Mouse (Mus musculus): Measurements from ENCODE around the gene Tex45.
A peak's percentile ranks its signal among the peaks of the same experiment; 100 is the strongest.

Gene Tex45

DNA sequence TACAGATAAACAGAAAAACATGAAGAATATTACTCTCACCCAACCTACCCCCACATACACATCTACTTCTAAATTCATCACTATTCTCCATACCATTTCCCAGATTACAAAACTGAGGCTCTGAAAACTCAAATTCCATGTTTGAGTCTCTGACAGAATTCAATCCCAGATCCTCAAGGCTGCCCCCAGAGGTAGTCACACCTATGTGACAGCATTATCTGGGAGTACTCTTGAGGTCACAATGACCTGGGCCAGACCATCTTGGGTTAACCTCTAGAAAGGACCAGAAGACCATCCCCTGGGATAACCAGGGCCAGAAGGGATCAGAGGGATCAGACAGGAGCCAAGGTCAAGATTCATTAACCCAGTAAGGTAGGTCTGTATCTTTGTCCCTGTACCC lies at the start of gene Tex45:
TSS of gene Tex45 (plus strand) at position 301 of the 400 bp plus-strand sequence.
- H3K4me3 ChIP-seq (replicated peaks; ENCODE audit: low read length), result no peak within 1 kb of the TSS
- peaks cover 20% of the 10 kb centered on the region for H3K4me1 ChIP-seq (replicated peaks; ENCODE audit: low read depth, low read length)
- H3K27me3 ChIP-seq (ENCODE audit: insufficient read depth, low read length), result peaks cover 7% of the 10 kb centered on the region
- no peaks in the 10 kb centered on the region for H3K9me3 ChIP-seq (ENCODE audit: low read length)
- TF ChIP-seq POU5F1 (IDR thresholded peaks at IDR 0.05; ENCODE audit: borderline replicate concordance, low read length) (no peak), CTCF (conservative IDR thresholded peaks at IDR 0.05; ENCODE audit: low read length) (no peak), NANOG (IDR thresholded peaks at IDR 0.05; ENCODE audit: borderline replicate concordance, low read length) (no peak)
- H3K36me3 ChIP-seq (ENCODE audit: insufficient read depth, low read length), result no peaks in the 10 kb centered on the region

DNA sequence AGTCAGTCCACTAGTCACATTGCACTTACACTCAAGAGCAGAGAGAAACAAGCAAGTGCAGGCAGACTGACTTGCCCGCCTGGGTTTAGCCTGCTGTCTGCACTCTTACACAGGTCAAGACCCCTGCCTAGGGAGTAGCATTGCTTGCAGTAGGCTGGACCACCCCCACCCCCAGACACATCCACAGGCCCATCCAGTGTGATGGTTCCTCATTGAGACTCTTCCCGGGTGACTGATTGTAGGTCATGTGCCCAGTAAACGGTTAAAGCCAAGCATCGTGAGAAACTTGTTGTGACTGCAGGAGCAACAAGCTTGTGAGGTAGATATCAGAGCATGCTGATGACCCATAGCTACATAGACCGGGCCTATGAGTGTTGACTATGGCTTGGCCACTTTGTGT lies 49.2 kb upstream of the Tex45 start:
- Histone ChIP-seq H3K4me1 (replicated peaks; ENCODE audit: low read depth, low read length) (peaks cover 98% of the 10 kb centered on the region), H3K9me3 (ENCODE audit: low read length) (no peaks in the 10 kb centered on the region), H3K36me3 (ENCODE audit: insufficient read depth, low read length) (peaks cover 71% of the 10 kb centered on the region), H3K27me3 (ENCODE audit: insufficient read depth, low read length) (no peaks in the 10 kb centered on the region), H3K4me3 (replicated peaks; ENCODE audit: low read length) (no peak overlapping the region)
- TF ChIP-seq NANOG (IDR thresholded peaks at IDR 0.05; ENCODE audit: borderline replicate concordance, low read length), result peak; percentile 95
- no peak for TF ChIP-seq CTCF (conservative IDR thresholded peaks at IDR 0.05; ENCODE audit: low read length)

DNA sequence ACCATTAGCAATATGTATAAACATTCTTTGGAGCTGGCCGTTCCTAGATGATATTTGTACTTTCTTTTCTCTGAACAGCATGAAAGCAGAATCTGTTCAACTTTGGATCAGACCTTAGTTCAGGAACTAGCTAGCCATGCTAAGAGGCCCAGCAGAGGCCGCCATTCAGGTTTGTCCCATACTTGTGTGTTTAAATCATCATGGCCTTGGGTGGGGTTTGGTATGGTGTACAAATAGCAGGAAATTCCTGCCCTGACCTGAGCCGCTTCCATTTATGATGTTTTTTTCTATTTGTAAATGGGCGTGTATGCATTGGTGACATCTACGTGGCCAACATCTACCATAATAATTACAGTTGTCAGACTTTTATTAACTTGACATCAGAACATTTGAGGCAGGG lies 45.4 kb upstream of the Tex45 start:
- no peaks in the 10 kb centered on the region for H3K9me3 ChIP-seq (ENCODE audit: low read length)
- H3K36me3 ChIP-seq (ENCODE audit: insufficient read depth, low read length), result peaks cover 83% of the 10 kb centered on the region
- no peak overlapping the region for H3K4me3 ChIP-seq (replicated peaks; ENCODE audit: low read length)
- H3K27me3 ChIP-seq (ENCODE audit: insufficient read depth, low read length), result no peaks in the 10 kb centered on the region
- TF ChIP-seq POU5F1 (IDR thresholded peaks at IDR 0.05; ENCODE audit: borderline replicate concordance, low read length) (no peak), NANOG (IDR thresholded peaks at IDR 0.05; ENCODE audit: borderline replicate concordance, low read length) (no peak), CTCF (conservative IDR thresholded peaks at IDR 0.05; ENCODE audit: low read length) (no peak)
- H3K4me1 ChIP-seq (replicated peaks; ENCODE audit: low read depth, low read length), result peaks cover 93% of the 10 kb centered on the region

DNA sequence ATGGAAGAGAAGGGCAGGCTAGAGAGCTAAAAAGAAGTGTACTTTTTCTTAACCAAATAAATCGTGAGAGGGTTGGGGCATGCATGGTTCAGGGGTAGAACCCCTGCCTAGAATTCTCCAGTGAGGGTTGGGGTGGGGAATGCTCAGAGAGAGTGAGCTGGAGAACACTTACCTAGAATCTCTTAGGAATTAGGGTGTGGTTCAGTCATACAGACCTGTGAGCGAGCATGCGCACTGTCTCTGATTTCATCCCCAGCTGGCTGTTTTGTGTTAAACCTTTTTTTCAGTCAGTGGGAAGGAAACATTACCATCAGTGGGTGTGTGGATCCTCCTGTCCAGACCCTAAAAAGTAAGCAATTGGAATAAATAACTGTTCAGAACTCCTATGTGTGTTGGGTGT lies 44.5 kb upstream of the Tex45 start:
- TF ChIP-seq CTCF (conservative IDR thresholded peaks at IDR 0.05; ENCODE audit: low read length) (no peak), POU5F1 (IDR thresholded peaks at IDR 0.05; ENCODE audit: borderline replicate concordance, low read length) (no peak), NANOG (IDR thresholded peaks at IDR 0.05; ENCODE audit: borderline replicate concordance, low read length) (no peak)
- peaks cover 90% of the 10 kb centered on the region for H3K4me1 ChIP-seq (replicated peaks; ENCODE audit: low read depth, low read length)
- H3K36me3 ChIP-seq (ENCODE audit: insufficient read depth, low read length), result peaks cover 83% of the 10 kb centered on the region
- no peak overlapping the region for H3K4me3 ChIP-seq (replicated peaks; ENCODE audit: low read length)
- no peaks in the 10 kb centered on the region for H3K27me3 ChIP-seq (ENCODE audit: insufficient read depth, low read length)
- H3K9me3 ChIP-seq (ENCODE audit: low read length), result no peaks in the 10 kb centered on the region

DNA sequence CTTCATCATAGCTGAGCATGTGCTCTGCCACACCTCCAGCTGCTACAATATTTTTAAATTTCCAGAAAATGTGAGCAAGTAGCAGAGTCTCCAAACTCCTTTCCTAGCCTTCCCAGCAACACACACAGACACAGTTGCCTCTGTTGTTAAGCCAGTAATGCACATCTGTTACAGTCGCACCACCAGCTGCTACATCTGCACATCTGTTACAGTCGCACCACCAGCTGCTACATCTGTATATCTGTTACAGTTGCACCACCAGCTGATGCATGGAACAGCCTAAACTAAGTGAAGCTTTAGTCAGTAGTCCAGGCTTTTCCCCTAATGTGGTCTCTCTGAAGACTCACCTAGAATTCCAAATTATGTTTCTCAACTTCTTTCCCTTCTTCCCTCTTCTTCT lies 42.2 kb upstream of the Tex45 start:
- no peaks in the 10 kb centered on the region for H3K9me3 ChIP-seq (ENCODE audit: low read length)
- H3K27me3 ChIP-seq (ENCODE audit: insufficient read depth, low read length), result no peaks in the 10 kb centered on the region
- H3K4me3 ChIP-seq (replicated peaks; ENCODE audit: low read length), result no peak overlapping the region
- H3K4me1 ChIP-seq (replicated peaks; ENCODE audit: low read depth, low read length), result peaks cover 92% of the 10 kb centered on the region
- peaks cover 94% of the 10 kb centered on the region for H3K36me3 ChIP-seq (ENCODE audit: insufficient read depth, low read length)
- TF ChIP-seq POU5F1 (IDR thresholded peaks at IDR 0.05; ENCODE audit: borderline replicate concordance, low read length), result no peak
- TF ChIP-seq CTCF (conservative IDR thresholded peaks at IDR 0.05; ENCODE audit: low read length), result no peak
- no peak for TF ChIP-seq NANOG (IDR thresholded peaks at IDR 0.05; ENCODE audit: borderline replicate concordance, low read length)

DNA sequence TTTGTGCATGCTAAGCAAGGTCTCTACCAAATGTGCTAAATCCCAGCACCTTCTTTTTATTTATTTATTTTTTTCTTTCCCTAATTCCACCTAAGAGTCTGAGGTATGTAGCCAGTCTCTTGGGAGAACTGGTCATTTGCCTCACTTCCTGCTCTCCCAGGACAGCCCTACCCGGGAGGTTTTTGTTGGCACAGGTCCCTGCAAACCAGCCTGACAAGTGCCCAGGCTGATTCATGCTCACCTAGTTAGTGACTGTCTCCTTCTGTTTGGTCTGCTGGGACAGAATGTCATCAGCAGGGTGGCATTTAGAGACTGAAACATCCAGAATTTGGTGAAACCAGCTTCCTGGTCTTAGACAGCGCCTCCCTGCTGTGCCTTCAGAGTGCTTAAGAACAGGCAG lies 40.7 kb upstream of the Tex45 start:
- Histone ChIP-seq H3K9me3 (ENCODE audit: low read length) (no peaks in the 10 kb centered on the region), H3K4me3 (replicated peaks; ENCODE audit: low read length) (no peak overlapping the region), H3K4me1 (replicated peaks; ENCODE audit: low read depth, low read length) (peaks cover 85% of the 10 kb centered on the region), H3K36me3 (ENCODE audit: insufficient read depth, low read length) (peaks cover 95% of the 10 kb centered on the region), H3K27me3 (ENCODE audit: insufficient read depth, low read length) (no peaks in the 10 kb centered on the region)
- TF ChIP-seq POU5F1 (IDR thresholded peaks at IDR 0.05; ENCODE audit: borderline replicate concordance, low read length) (no peak), CTCF (conservative IDR thresholded peaks at IDR 0.05; ENCODE audit: low read length) (no peak), NANOG (IDR thresholded peaks at IDR 0.05; ENCODE audit: borderline replicate concordance, low read length) (no peak)

DNA sequence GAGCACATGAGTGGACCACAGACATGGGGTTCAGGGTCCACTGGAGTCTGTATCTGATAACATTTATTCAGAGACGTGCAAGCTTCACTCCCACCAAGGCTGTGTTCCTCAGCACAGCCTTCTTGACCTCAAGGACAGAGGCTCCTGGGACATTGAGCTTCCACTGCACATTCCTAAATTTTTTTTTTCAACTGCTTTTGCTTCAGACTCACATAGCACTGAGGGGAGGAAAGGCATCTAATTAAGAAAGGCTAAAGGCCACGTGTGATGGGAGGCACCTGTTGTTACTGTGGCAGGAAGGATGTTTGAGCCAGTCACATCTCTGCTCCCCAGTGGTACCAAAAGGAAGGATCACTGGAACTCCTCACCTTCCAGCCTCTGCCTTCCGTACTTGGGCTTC lies 39.5 kb upstream of the Tex45 start:
- H3K4me1 ChIP-seq (replicated peaks; ENCODE audit: low read depth, low read length), result peaks cover 74% of the 10 kb centered on the region
- no peak overlapping the region for H3K4me3 ChIP-seq (replicated peaks; ENCODE audit: low read length)
- H3K27me3 ChIP-seq (ENCODE audit: insufficient read depth, low read length), result no peaks in the 10 kb centered on the region
- H3K9me3 ChIP-seq (ENCODE audit: low read length), result no peaks in the 10 kb centered on the region
- peaks cover 98% of the 10 kb centered on the region for H3K36me3 ChIP-seq (ENCODE audit: insufficient read depth, low read length)
- TF ChIP-seq NANOG (IDR thresholded peaks at IDR 0.05; ENCODE audit: borderline replicate concordance, low read length), result no peak
- no peak for TF ChIP-seq CTCF (conservative IDR thresholded peaks at IDR 0.05; ENCODE audit: low read length)
- no peak for TF ChIP-seq POU5F1 (IDR thresholded peaks at IDR 0.05; ENCODE audit: borderline replicate concordance, low read length)

DNA sequence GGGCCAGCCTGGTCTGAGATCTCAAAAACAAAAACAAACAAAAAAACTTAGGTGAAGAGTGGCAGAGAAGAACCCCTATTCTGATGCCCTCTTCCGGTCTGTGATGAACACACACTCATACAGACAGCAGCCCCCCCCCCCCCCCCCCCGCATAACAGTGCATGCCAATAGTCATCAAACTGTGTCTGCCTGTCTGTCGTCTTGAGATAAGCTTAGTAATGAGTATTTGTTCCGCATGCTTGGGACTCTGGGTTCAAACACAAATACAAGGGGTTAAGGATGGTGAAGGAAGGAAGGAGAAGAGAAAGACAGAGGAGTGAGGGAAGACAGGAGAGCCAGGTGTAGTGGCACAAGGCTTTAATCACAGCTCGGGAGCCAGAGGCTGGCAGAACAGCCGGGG lies 34.2 kb upstream of the Tex45 start:
- H3K36me3 ChIP-seq (ENCODE audit: insufficient read depth, low read length), result peaks cover 100% of the 10 kb centered on the region
- H3K27me3 ChIP-seq (ENCODE audit: insufficient read depth, low read length), result no peaks in the 10 kb centered on the region

DNA sequence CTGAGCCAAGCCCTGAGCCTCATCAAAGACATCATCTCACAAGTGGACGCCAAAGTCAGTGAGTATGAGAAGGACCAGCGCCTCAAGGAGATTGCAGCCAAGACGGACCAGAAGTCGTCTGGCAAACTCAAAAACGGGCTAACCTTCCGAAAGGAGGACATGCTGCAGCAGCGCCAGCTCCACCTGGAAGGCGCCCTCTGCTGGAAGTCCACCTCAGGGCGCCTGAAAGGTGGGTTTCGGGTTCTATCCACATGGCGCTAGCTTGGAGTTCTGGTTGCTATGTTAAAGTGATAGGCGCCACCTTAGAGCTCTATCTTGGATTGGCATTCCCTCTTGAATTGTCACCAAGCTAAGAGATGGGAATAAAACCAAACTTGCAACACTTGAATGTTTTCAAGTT lies 31.2 kb upstream of the Tex45 start:
- TF ChIP-seq CTCF (conservative IDR thresholded peaks at IDR 0.05; ENCODE audit: low read length) (peak; percentile 55), POU5F1 (IDR thresholded peaks at IDR 0.05; ENCODE audit: borderline replicate concordance, low read length) (no peak)
- no peak overlapping the region for H3K4me3 ChIP-seq (replicated peaks; ENCODE audit: low read length)

More for the DNA sequence above, 34.2 kb upstream of the Tex45 start:
- Histone ChIP-seq H3K4me3 (replicated peaks; ENCODE audit: low read length) (no peak overlapping the region), H3K4me1 (replicated peaks; ENCODE audit: low read depth, low read length) (peaks cover 43% of the 10 kb centered on the region), H3K9me3 (ENCODE audit: low read length) (no peaks in the 10 kb centered on the region)
- TF ChIP-seq CTCF (conservative IDR thresholded peaks at IDR 0.05; ENCODE audit: low read length), result no peak
- no peak for TF ChIP-seq POU5F1 (IDR thresholded peaks at IDR 0.05; ENCODE audit: borderline replicate concordance, low read length)

More for the DNA sequence above, 31.2 kb upstream of the Tex45 start:
- Histone ChIP-seq H3K4me1 (replicated peaks; ENCODE audit: low read depth, low read length) (peaks cover 21% of the 10 kb centered on the region), H3K36me3 (ENCODE audit: insufficient read depth, low read length) (peaks cover 97% of the 10 kb centered on the region), H3K9me3 (ENCODE audit: low read length) (no peaks in the 10 kb centered on the region), H3K27me3 (ENCODE audit: insufficient read depth, low read length) (no peaks in the 10 kb centered on the region)

Measured in E14TG2a.4 (cell line).